Mouse (Mus musculus) E14TG2a.4 (cell line): ENCODE data around the gene Angptl8.
A peak's percentile ranks its signal among the peaks of the same experiment; 100 is the strongest.

Experiments
- H3K27me3 ChIP-seq: 2 replicates; pipeline ENCODE4 v1.6.1; 2014; ENCODE audit warnings: low read length, control low read depth; ENCODE audit not compliant: insufficient read depth
- H3K36me3 ChIP-seq: 2 replicates; pipeline ENCODE4 v1.6.1; 2014; ENCODE audit warnings: low read length, control low read depth; ENCODE audit not compliant: insufficient read depth
- H3K4me1 ChIP-seq: replicated peaks from 2 replicates; pipeline ENCODE4 v1.6.1; 2014; ENCODE audit warnings: low read depth, low read length, control low read depth
- H3K4me3 ChIP-seq: replicated peaks from 2 replicates; pipeline ENCODE4 v1.5.1; 2014; ENCODE audit warnings: mild to moderate bottlenecking, low read length
- H3K9me3 ChIP-seq: 2 replicates; pipeline ENCODE4 v1.6.1; 2014; ENCODE audit warnings: low read length, control low read depth
- CTCF ChIP-seq: conservative IDR thresholded peaks from 2 replicates; pipeline ENCODE4 v1.5.1; 2014; ENCODE audit warnings: low read length
- NANOG ChIP-seq: IDR thresholded peaks from 2 replicates; pipeline ENCODE4 v1.6.1; 2014; ENCODE audit warnings: borderline replicate concordance, low read length, mixed read lengths
- POU5F1 ChIP-seq: IDR thresholded peaks from 2 replicates; pipeline ENCODE4 v1.6.1; 2014; ENCODE audit warnings: low read length, borderline replicate concordance

The Angptl8 gene

DNA sequence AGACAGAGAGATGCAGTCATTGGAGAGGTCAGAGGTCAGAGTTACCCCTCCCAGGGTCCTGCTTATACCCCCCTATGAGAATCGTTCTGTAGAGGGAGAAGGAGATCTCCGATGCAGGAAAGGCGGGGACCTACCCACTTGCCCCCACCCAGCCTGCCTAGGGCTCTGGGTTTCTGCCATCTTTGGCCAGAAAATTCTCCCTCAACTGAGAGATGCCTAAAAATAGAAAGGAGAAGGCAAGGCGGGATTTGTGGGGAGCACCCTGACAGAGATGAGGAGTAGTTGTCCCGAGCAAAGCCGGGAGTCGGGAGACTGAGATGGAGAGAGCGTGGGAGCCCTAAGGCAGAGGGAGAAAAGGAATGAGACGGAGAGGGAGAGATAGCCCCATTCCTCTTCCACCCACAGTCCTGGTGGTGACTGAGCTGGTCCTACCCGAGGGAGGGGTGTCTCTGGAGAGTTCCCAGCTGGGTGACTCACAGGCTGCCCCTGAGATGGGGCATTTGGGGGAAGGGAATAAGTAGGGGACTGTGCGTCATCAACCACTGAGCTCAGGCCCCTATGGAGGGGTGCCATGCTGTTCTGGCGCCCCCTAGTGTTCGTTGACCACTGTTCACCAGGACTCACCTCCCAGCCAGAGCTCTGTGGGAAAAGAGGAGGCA is 31.2 kb upstream of the Angptl8 start:
- H3K4me1 ChIP-seq = peaks cover 97% of the 10 kb centered on the region
- H3K36me3 ChIP-seq = peaks cover 96% of the 10 kb centered on the region
- peak overlapping the region; percentile 41 for H3K4me3 ChIP-seq
- H3K27me3 ChIP-seq = no peaks in the 10 kb centered on the region
- TF ChIP-seq NANOG (no peak), CTCF (peak; percentile 91), POU5F1 (no peak)
- no peaks in the 10 kb centered on the region for H3K9me3 ChIP-seq

DNA sequence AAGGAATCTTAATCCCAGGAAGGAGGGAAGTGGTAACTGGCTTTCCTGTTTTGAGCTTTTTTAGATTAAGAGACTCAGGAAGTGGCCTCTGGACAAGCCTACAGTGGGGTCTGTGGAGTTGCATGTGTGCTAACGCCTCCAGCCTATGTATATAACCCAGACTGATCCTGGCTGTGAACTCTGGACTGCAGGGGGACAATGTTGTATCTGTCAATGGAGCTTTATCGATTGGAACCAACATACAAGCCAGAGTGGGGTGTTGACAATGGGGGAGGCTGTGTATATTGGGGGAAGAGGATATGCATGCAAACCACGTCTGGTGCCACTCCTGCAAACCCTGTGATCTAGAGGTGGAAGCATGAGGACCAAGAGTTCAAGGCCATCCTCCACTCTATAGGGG is 28.9 kb upstream of the Angptl8 start:
- Histone ChIP-seq H3K27me3 (no peaks in the 10 kb centered on the region), H3K9me3 (no peaks in the 10 kb centered on the region), H3K4me3 (no peak overlapping the region), H3K4me1 (peaks cover 92% of the 10 kb centered on the region), H3K36me3 (peaks cover 96% of the 10 kb centered on the region)
- no peak for TF ChIP-seq POU5F1
- TF ChIP-seq NANOG = no peak
- no peak for TF ChIP-seq CTCF

DNA sequence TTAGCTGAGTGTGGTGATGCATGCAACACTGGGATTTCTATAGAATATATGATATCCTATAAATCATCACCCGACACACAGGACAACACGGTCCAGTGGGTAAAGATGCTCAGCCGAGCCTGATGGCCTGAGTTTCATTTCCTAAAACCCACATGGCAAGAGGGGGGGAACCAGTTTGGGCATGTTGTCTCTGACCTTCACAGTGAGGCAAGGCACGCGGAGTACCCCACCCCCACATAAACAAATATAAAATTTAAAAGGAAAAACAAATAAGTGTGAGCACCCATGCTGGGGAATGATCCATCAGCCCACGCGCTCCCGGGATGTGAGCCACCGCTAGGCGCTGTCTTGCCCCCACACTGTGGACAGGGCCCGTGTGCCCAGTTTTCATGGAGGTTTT is 28.3 kb upstream of the Angptl8 start:
- Histone ChIP-seq H3K27me3 (no peaks in the 10 kb centered on the region), H3K4me3 (no peak overlapping the region), H3K9me3 (no peaks in the 10 kb centered on the region), H3K4me1 (peaks cover 90% of the 10 kb centered on the region), H3K36me3 (peaks cover 96% of the 10 kb centered on the region)
- TF ChIP-seq NANOG = no peak
- TF ChIP-seq POU5F1 = no peak
- no peak for TF ChIP-seq CTCF

DNA sequence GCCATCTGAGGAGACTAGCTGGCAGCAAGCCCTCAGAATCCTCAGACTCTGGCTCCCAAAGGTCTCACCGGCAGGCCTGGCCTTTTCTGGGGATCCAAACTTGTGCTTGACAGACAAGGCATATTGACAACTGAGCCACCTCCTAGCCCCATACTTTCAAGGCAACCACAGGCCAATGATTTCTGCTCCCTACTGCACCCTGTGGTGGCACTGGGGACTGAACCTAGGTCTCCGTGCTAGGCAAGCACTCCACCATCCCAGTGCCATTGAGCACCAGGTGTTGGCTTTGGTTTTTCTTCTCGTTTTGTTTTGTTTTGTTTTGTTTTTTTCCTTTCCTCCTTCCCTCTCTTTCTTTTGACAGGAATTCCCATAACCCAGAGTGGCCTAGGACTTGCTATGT is 26.7 kb upstream of the Angptl8 start:
- Histone ChIP-seq H3K4me3 (no peak overlapping the region), H3K27me3 (no peaks in the 10 kb centered on the region), H3K36me3 (peaks cover 96% of the 10 kb centered on the region), H3K9me3 (no peaks in the 10 kb centered on the region), H3K4me1 (peaks cover 86% of the 10 kb centered on the region)
- no peak for TF ChIP-seq NANOG
- TF ChIP-seq CTCF = peak; percentile 47

DNA sequence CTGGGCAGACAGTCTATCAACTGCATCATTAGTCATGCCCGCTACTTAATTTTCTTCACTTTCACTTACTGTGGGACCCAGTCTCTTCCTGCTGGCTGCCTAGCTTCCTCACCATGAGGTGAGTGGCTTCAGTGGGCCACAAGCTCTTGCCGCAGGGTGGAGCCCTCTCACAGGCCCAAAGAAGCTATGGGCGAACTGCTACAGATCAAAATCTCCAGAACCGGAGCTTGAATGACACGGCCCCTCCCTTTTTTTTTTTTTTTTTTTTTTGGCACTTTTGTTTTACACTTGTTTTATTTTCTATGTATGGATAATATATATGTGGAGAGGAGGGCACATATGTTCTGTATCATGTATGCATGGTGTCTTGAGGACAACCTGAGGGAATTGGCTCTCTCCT is 24.1 kb upstream of the Angptl8 start:
- Histone ChIP-seq H3K4me1 (peaks cover 69% of the 10 kb centered on the region), H3K27me3 (no peaks in the 10 kb centered on the region), H3K36me3 (peaks cover 96% of the 10 kb centered on the region), H3K9me3 (no peaks in the 10 kb centered on the region), H3K4me3 (no peak overlapping the region)
- TF ChIP-seq NANOG (no peak), CTCF (no peak), POU5F1 (no peak)

DNA sequence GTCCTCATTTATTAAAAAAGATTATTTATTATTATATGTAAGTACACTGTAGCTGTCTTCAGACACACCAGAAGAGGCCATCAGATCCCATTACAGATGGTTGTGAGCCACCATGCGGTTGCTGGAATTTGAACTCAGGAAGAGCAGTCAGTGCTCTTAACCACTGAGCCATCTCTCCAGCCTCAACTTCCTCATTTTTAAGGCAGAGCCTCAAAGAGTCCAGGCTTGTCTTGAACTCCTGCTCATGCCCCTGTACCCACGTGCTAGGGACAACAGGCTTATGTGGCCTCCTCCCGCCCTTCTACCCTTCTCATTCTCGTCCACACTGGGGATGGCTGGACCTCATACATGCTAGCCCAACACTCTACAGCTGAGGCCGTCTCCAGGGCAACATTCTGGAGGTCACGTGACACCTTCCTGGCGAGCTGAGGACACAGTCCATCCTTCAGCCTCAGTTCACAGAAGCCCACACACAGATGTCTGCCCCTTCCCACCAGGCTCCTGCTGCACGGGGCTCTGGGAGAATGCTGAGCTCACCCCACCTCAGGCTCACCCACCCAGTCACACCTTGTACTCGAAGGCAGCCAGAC is 18.5 kb upstream of the Angptl8 start:
- H3K9me3 ChIP-seq = no peaks in the 10 kb centered on the region
- H3K4me3 ChIP-seq = no peak overlapping the region
- peaks cover 69% of the 10 kb centered on the region for H3K4me1 ChIP-seq
- H3K27me3 ChIP-seq = no peaks in the 10 kb centered on the region
- peaks cover 100% of the 10 kb centered on the region for H3K36me3 ChIP-seq
- TF ChIP-seq NANOG = no peak

DNA sequence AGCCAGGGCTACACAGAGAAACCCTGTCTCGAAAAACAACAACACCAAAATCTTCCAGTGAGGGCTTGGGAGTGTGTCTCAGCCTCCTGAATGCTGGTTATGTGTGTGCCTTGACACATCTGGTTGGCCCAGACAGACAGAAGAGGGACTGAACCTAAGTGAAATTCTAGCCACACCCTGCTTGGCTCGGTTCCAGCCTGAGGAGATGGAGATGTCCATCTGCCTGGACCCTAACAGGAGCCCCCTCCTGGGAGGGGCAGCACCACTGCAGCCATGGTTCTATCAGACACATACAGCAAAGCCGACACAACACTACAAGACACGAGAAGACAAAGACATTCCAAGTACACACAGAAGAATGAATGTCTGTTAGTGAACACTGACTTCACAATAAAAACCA is 17.2 kb upstream of the Angptl8 start:
- TF ChIP-seq CTCF (no peak), NANOG (no peak), POU5F1 (no peak)
- H3K36me3 ChIP-seq = peaks cover 100% of the 10 kb centered on the region
- no peak overlapping the region for H3K4me3 ChIP-seq
- H3K9me3 ChIP-seq = no peaks in the 10 kb centered on the region
- H3K27me3 ChIP-seq = no peaks in the 10 kb centered on the region
- peaks cover 69% of the 10 kb centered on the region for H3K4me1 ChIP-seq

DNA sequence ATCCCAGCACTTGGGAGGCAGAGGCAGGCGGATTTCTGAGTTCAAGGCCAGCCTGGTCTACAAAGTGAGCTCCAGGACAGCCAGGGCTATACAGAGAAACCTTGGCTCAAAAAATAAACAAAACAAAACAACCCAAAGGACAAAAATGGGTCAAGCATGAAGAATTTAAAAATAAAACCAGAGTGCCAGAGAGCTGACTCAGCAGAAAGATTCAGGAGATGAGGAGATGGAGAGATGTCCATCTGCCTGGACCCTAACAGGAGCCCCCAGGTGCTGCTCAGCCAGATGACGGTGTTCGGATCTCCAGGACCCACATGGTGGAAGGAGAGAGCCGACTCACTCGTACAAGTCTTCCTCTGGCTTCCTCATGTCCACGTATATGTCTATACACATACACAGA is 16.7 kb upstream of the Angptl8 start:
- no peak for TF ChIP-seq CTCF
- no peak for TF ChIP-seq POU5F1
- TF ChIP-seq NANOG = no peak
- peaks cover 100% of the 10 kb centered on the region for H3K36me3 ChIP-seq
- H3K4me1 ChIP-seq = peaks cover 70% of the 10 kb centered on the region
- no peaks in the 10 kb centered on the region for H3K27me3 ChIP-seq
- H3K9me3 ChIP-seq = no peaks in the 10 kb centered on the region
- no peak overlapping the region for H3K4me3 ChIP-seq
